In genomic region chr8:13188857-13189256, GRCm38 (mm10) we compare ENCODE assay signal across 21 mouse cellular contexts.
"Had no signal": no experiment of that assay in that cellular context is flagged by ENCODE, and none has a peak within 500 bp of the region (broad histone marks: within the 10 kb centered on the region; RNA-seq: fewer than 3 reads in every experiment).

No protein-coding gene starts in this region.

- H3K27me3 ChIP-seq: liver, embryonic 15.5 days; lung, embryonic 15.5 days; midbrain, embryonic 12.5 days; midbrain, embryonic 15.5 days; neural tube, embryonic 13.5 days; neural tube, embryonic 15.5 days; stomach, embryonic 15.5 days had no signal

- H3K27ac ChIP-seq: liver, embryonic 15.5 days; lung, embryonic 15.5 days; macrophage; midbrain, embryonic 12.5 days; midbrain, embryonic 15.5 days; neural tube, embryonic 13.5 days; neural tube, embryonic 15.5 days; stomach, embryonic 15.5 days; stomach, postnatal 0 days had no signal

- H3K4me1 ChIP-seq: liver, embryonic 15.5 days; lung, embryonic 15.5 days; midbrain, embryonic 12.5 days; midbrain, embryonic 15.5 days; neural tube, embryonic 13.5 days; neural tube, embryonic 15.5 days; stomach, embryonic 15.5 days had no signal

- H3K4me2 ChIP-seq: liver, embryonic 15.5 days; lung, embryonic 15.5 days; midbrain, embryonic 12.5 days; midbrain, embryonic 15.5 days; neural tube, embryonic 13.5 days; neural tube, embryonic 15.5 days; stomach, embryonic 15.5 days had no signal

- DNase-seq: liver, postnatal 0 days; lung, adult 2 months; lung, postnatal 14 days; lung, postnatal 36 days; right cerebral cortex, adult 18-20 months; right cerebral cortex, postnatal 25 days; right cerebral cortex, postnatal 4 days; spleen, adult 18-20 months; thymus, adult 2 months; thymus, postnatal 36 days had no signal

- H3K4me3 ChIP-seq: liver, embryonic 15.5 days; lung, embryonic 15.5 days; megakaryocyte, embryonic 14.5 days; midbrain, embryonic 12.5 days; midbrain, embryonic 15.5 days; neural tube, embryonic 13.5 days; neural tube, embryonic 15.5 days; stomach, embryonic 15.5 days had no signal

- H3K36me3 ChIP-seq: liver, embryonic 15.5 days; lung, embryonic 15.5 days; midbrain, embryonic 15.5 days; neural tube, embryonic 15.5 days; stomach, embryonic 15.5 days had no signal

- H3K9ac ChIP-seq: liver, embryonic 15.5 days; liver, postnatal 0 days; lung, embryonic 15.5 days; midbrain, embryonic 12.5 days; midbrain, embryonic 15.5 days; neural tube, embryonic 13.5 days; neural tube, embryonic 15.5 days; stomach, embryonic 15.5 days had no signal

- ATAC-seq: liver, postnatal 0 days; lung, postnatal 0 days; midbrain, embryonic 15.5 days had no signal

- H3K9me3 ChIP-seq: liver, embryonic 15.5 days; lung, embryonic 15.5 days; megakaryocyte, embryonic 14.5 days; midbrain, embryonic 12.5 days; midbrain, embryonic 15.5 days; neural tube, embryonic 13.5 days; neural tube, embryonic 15.5 days; stomach, embryonic 15.5 days had no signal
